Mouse (Mus musculus) CH12.LX (cell line): ENCODE results near the gene Ccdc137. TPM values are rescaled to one million over a fixed set of nuclear protein-coding genes. Genes with fewer than 3 reads are reported as not detected.

Experiments used
- DNase-seq: peaks from one replicate; pipeline ENCODE4 v3.0.0-alpha.2; 2013; ENCODE audit errors: extremely low read depth
- H3K27ac ChIP-seq: 2 replicates; pipeline ENCODE4 v1.5.1; 2012; ENCODE audit warnings: low read depth, mild to moderate bottlenecking, control low read depth, moderate library complexity; ENCODE audit not compliant: insufficient read depth
- H3K27me3 ChIP-seq: replicated peaks from 2 replicates; pipeline ENCODE3; 2012; ENCODE audit warnings: inconsistent platforms
- H3K36me3 ChIP-seq, 2 experiments: replicated peaks in 1 of 2; 2 replicates each; pipeline versions ENCODE3 to v1.6.1; 2012; ENCODE audit warnings: inconsistent platforms in 1 of 2, low read length in 1 of 2, mild to moderate bottlenecking in 1 of 2, mixed read lengths in 1 of 2, moderate library complexity in 1 of 2; ENCODE audit not compliant: control insufficient read depth in 1 of 2, insufficient read depth in 1 of 2
- H3K4me1 ChIP-seq, 2 experiments: 2 replicates each; pipeline ENCODE4 v1.6.1; 2012; ENCODE audit warnings: inconsistent platforms in 1 of 2, moderate library complexity in 1 of 2; ENCODE audit not compliant: insufficient read depth in 2 of 2, control insufficient read depth in 1 of 2
- H3K4me2 ChIP-seq: 2 replicates; pipeline ENCODE4 v1.6.1; 2012; ENCODE audit warnings: low read depth, mild to moderate bottlenecking, control low read depth; ENCODE audit not compliant: poor library complexity, insufficient read depth, severe bottlenecking
- H3K4me3 ChIP-seq, 3 experiments: fragments of 150-350 bp in 1 of 3; sonication (generic) in 1 of 3; replicated peaks in 1 of 3; 2 replicates each; pipeline versions ENCODE3 to v1.5.1; 2011 to 2012; ENCODE audit warnings: low read depth in 2 of 3, low read length in 2 of 3, mild to moderate bottlenecking in 2 of 3, moderate library complexity in 2 of 3, control low read depth in 1 of 3, improper control_type of control experiment in 1 of 3, inconsistent platforms in 1 of 3, mixed read lengths in 1 of 3; ENCODE audit not compliant: poor library complexity in 1 of 3
- H3K79me2 ChIP-seq: replicated peaks from 2 replicates; pipeline ENCODE4 v1.6.1; 2012; ENCODE audit warnings: mild to moderate bottlenecking, moderate library complexity; ENCODE audit not compliant: control insufficient read depth, poor library complexity, insufficient read depth, severe bottlenecking; ENCODE audit errors: extremely low read depth
- H3K9ac ChIP-seq: 2 replicates; pipeline ENCODE4 v1.6.1; 2012; ENCODE audit warnings: low read depth, mild to moderate bottlenecking, control low read depth, moderate library complexity; ENCODE audit not compliant: insufficient read depth
- H3K9me3 ChIP-seq: replicated peaks from 2 replicates; pipeline ENCODE3; 2012; ENCODE audit warnings: low read length, inconsistent platforms, mixed read lengths
- BHLHE40 ChIP-seq: IDR thresholded peaks from 2 replicates; pipeline ENCODE4 v1.6.1; 2011; ENCODE audit warnings: mild to moderate bottlenecking, low read depth, low read length, improper control_type of control experiment
- CHD1 ChIP-seq: IDR thresholded peaks from 2 replicates; pipeline ENCODE4 v1.6.1; 2012; ENCODE audit warnings: low read depth, low read length, improper control_type of control experiment, inconsistent platforms
- E2F4 ChIP-seq: IDR thresholded peaks from 2 replicates; pipeline ENCODE4 v1.6.1; 2011; ENCODE audit warnings: low read depth, low read length, improper control_type of control experiment; ENCODE audit not compliant: insufficient replicate concordance
- ELF1 ChIP-seq: IDR thresholded peaks from 2 replicates; pipeline ENCODE4 v1.6.1; 2014; ENCODE audit warnings: low read depth, mild to moderate bottlenecking, inconsistent platforms, low read length, improper control_type of control experiment
- GABPA ChIP-seq: IDR thresholded peaks from 2 replicates; pipeline ENCODE4 v1.6.1; 2012; ENCODE audit warnings: low read depth, low read length, improper control_type of control experiment, inconsistent platforms; ENCODE audit not compliant: insufficient replicate concordance
- MAFK ChIP-seq: IDR thresholded peaks from 2 replicates; pipeline ENCODE4 v1.6.1; 2011; ENCODE audit warnings: low read length, improper control_type of control experiment; ENCODE audit not compliant: insufficient replicate concordance
- MAZ ChIP-seq: IDR thresholded peaks from 2 replicates; pipeline ENCODE4 v1.6.1; 2012; ENCODE audit warnings: low read depth, mild to moderate bottlenecking, inconsistent platforms, low read length, improper control_type of control experiment, moderate library complexity
- MEF2A ChIP-seq: IDR thresholded peaks from 2 replicates; pipeline ENCODE4 v1.6.1; 2014; ENCODE audit warnings: low read depth, mild to moderate bottlenecking, inconsistent platforms, low read length, improper control_type of control experiment, borderline replicate concordance
- MYC ChIP-seq: IDR thresholded peaks from 2 replicates; pipeline ENCODE4 v1.6.1; 2011; ENCODE audit warnings: low read depth, mild to moderate bottlenecking, improper control_type of control experiment, low read length
- NELFE ChIP-seq: IDR thresholded peaks from 2 replicates; pipeline ENCODE4 v1.6.1; 2011; ENCODE audit warnings: low read depth, low read length, improper control_type of control experiment
- PAX5 ChIP-seq: IDR thresholded peaks from 2 replicates; pipeline ENCODE4 v1.6.1; 2012; ENCODE audit warnings: low read length, inconsistent platforms, mixed read lengths
- POLR2AphosphoS2 ChIP-seq: IDR thresholded peaks from 2 replicates; pipeline ENCODE4 v1.6.1; 2011; ENCODE audit warnings: low read depth, low read length, improper control_type of control experiment
- TCF12 ChIP-seq: IDR thresholded peaks from 2 replicates; pipeline ENCODE4 v1.6.1; 2014; ENCODE audit warnings: low read depth, mild to moderate bottlenecking, inconsistent platforms, low read length, improper control_type of control experiment
- UBTF ChIP-seq: IDR thresholded peaks from 2 replicates; pipeline ENCODE4 v1.6.1; 2012; ENCODE audit warnings: low read depth, mild to moderate bottlenecking, inconsistent platforms, low read length, improper control_type of control experiment, moderate library complexity
- USF1 ChIP-seq: IDR thresholded peaks from 2 replicates; pipeline ENCODE4 v1.6.1; 2014; ENCODE audit warnings: low read depth, mild to moderate bottlenecking, inconsistent platforms, low read length, improper control_type of control experiment
- USF2 ChIP-seq: conservative IDR thresholded peaks from 2 replicates; pipeline ENCODE4 v1.6.1; 2011; ENCODE audit warnings: low read depth, low read length, improper control_type of control experiment
- ZC3H11A ChIP-seq: IDR thresholded peaks from 2 replicates; pipeline ENCODE4 v1.6.1; 2012; ENCODE audit warnings: low read depth, mild to moderate bottlenecking, inconsistent platforms, low read length, improper control_type of control experiment
- ZKSCAN1 ChIP-seq: IDR thresholded peaks from 2 replicates; pipeline ENCODE4 v1.6.1; 2012; ENCODE audit warnings: low read depth, inconsistent platforms, low read length, improper control_type of control experiment, borderline replicate concordance
- ZMIZ1 ChIP-seq: IDR thresholded peaks from 2 replicates; pipeline ENCODE4 v1.6.1; 2012; ENCODE audit warnings: low read depth, mild to moderate bottlenecking, inconsistent platforms, low read length, improper control_type of control experiment
- ZNF384 ChIP-seq: IDR thresholded peaks from 2 replicates; pipeline ENCODE4 v1.6.1; 2012; ENCODE audit warnings: low read depth, low read length, improper control_type of control experiment, inconsistent platforms
- dilution Hi-C: fragments of 300-500 bp; cut with MboI; formaldehyde crosslinking; loops from 2 replicates; pipeline ENCODE4 v1.14.3; 2020; ENCODE audit warnings: low sequenced_read_pairs; ENCODE audit not compliant: extremely low pct_unique_long_range_greater_than_20kb, extremely low pct_ligation_motif_present
- in situ Hi-C: fragments of 300-500 bp; cut with MboI; formaldehyde crosslinking; loops from 3 replicates; pipeline ENCODE4 v1.14.3; 2019; ENCODE audit warnings: low sequenced_read_pairs, low pct_ligation_motif_present, low pct_unique_long_range_greater_than_20kb, mixed read lengths
- polyA plus RNA-seq: library from polyadenylated mRNA; unstranded; fragments of >175 nt; gene quantifications from 2 replicates; pipeline ENCODE4 v1.2.1, GENCODE M21; 2012; ENCODE audit warnings: low read depth; ENCODE audit not compliant: insufficient read length
- total RNA-seq, 2 experiments: library from RNA; depleted of rRNA; stranded (reverse); fragments of 300-350 nt in 1 of 2; fragments of >200 nt in 1 of 2; gene quantifications; 2 replicates each; pipeline ENCODE4 v1.2.3; 2012 to 2014

The Ccdc137 gene
- total and polyA plus RNA-seq, 3 experiments: 30.1 to 104 (median 61.1) TPM

DNA sequence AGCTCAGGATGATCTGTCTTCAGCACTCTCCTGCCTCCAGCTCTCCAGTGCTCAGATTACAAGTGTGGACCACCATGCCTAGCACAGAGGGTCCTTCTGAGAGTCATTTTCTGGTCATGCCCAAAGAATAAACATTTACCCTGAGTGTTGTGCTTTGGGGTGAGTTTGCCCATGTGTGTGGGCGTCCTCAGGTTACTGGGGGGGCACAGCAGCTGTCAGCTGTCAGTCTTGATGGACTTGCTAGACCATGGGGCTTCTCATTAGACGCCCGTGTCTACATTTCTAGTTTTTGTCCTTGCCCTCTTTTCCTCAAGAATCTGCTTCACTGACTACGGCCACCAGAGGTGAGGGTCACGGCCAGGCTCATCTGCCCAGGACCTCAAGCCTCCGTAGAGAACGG, 10.7 kb upstream of the Ccdc137 start:
- no peak for DNase-seq

DNA sequence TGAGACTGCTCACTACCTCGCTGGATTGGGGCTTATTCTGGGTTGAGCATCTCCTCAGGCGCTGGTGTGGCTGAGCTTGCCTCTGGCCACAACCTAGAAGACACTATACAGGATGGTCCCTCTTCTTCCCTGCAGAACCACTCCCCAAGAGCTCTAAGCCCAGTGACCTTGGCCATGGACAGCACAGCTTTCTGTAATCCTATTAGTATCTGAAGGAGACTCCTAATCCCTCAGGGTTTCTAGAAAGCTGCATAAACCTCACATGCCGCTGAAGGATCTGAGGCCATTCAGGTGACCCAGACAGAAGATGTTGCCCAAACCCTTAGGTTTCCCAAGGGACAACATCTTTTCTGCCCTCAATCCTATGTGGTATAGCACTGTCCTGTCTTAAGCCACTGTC, 5.7 kb upstream of the Ccdc137 start:
- DNase-seq: no peak
- no peaks in the 10 kb centered on the region for H3K27me3 ChIP-seq
- H3K27ac ChIP-seq: no peak overlapping the region
- H3K4me2 ChIP-seq: no peak overlapping the region
- H3K4me3 ChIP-seq: no peak overlapping the region
- no peaks in the 10 kb centered on the region for H3K79me2 ChIP-seq
- dilution Hi-C loops (no loop called here), in situ Hi-C loops (no loop called here)
- H3K36me3 ChIP-seq: peaks cover 4 to 26% of the 10 kb centered on the region in 2 experiments
- no peak for TF ChIP-seq USF1
- TF ChIP-seq ELF1: no peak
- no peak for TF ChIP-seq GABPA
- peaks cover 9 to 27% of the 10 kb centered on the region in 2 experiments for H3K4me1 ChIP-seq
- H3K9me3 ChIP-seq: no peaks in the 10 kb centered on the region
- no peak overlapping the region for H3K9ac ChIP-seq

More for the DNA sequence above, 10.7 kb upstream of the Ccdc137 start:
- TF ChIP-seq ELF1 (no peak), MEF2A (no peak), ZMIZ1 (no peak), MAZ (no peak), UBTF (no peak), POLR2AphosphoS2 (no peak), ZNF384 (no peak), MAFK (no peak), TCF12 (no peak), E2F4 (no peak)
- Histone ChIP-seq H3K79me2 (no peaks in the 10 kb centered on the region), H3K4me1 (peaks cover 23 to 45% of the 10 kb centered on the region in 2 experiments), H3K9me3 (no peaks in the 10 kb centered on the region), H3K4me2 (no peak overlapping the region), H3K27me3 (no peaks in the 10 kb centered on the region), H3K36me3 (peaks cover 0 to 3% of the 10 kb centered on the region in 2 experiments), H3K4me3 (no peak overlapping the region), H3K27ac (no peak overlapping the region), H3K9ac (no peak overlapping the region)
- dilution Hi-C loops: no loop called here
- in situ Hi-C loops: no loop called here

DNA sequence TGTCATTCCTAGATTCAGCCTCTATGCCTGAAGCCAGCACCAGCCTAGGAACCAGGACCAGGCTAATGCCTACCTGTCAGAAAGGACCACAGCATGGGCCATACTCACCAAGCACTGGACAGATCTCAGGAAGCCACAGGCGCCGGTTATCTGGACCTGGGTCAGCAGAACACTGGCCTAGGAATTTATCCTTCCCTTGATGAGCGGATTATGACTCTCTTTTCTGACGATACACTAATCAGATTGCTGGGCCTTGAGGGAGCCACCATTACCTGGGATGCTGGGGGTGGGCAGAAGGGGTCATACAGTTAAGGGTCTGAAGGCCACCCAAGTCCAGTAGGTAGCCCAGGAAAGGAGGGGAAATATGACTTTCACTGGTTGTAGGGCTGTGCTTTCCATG, 4.6 kb upstream of the Ccdc137 start, which contains the start of gene Pde6g:
Pde6g (minus strand) TSS at position 195 of the 400 bp plus-strand sequence.
- no peak for DNase-seq
- Histone ChIP-seq H3K4me2 (no peak within 1 kb of the TSS), H3K27me3 (no peaks in the 10 kb centered on the region), H3K79me2 (peaks cover 3% of the 10 kb centered on the region), H3K9me3 (no peaks in the 10 kb centered on the region), H3K9ac (no peak within 1 kb of the TSS), H3K4me1 (peaks cover 9 to 20% of the 10 kb centered on the region in 2 experiments), H3K36me3 (peaks cover 4 to 26% of the 10 kb centered on the region in 2 experiments), H3K4me3 (no peak within 1 kb of the TSS), H3K27ac (no peak within 1 kb of the TSS)
- in situ Hi-C loops (no loop called here), dilution Hi-C loops (no loop called here)
- TF ChIP-seq PAX5: no peak
- no peak for TF ChIP-seq NELFE
- no peak for TF ChIP-seq UBTF
- no peak for TF ChIP-seq MAFK
- TF ChIP-seq MYC: no peak
- no peak for TF ChIP-seq ZC3H11A
- no peak for TF ChIP-seq USF2
- TF ChIP-seq USF1: no peak
- no peak for TF ChIP-seq ZMIZ1
- no peak for TF ChIP-seq MEF2A
- TF ChIP-seq ZKSCAN1: no peak
- no peak for TF ChIP-seq CHD1
- no peak for TF ChIP-seq BHLHE40
